Mouse (Mus musculus) layer of hippocampus, adult 9-10 months (tissue): ENCODE measurements around the gene Nr1i3.
A peak's percentile ranks its signal among the peaks of the same experiment; 100 is the strongest.

Experiments used
- DNase-seq: peaks from one replicate; pipeline ENCODE4 v3.0.0; 2022; ENCODE audit warnings: low spot score

Gene Nr1i3

GRCm38 (mm10) chr1:171252415-171252814 is 38.6 kb downstream of the Nr1i3 start:
- DNase-seq: no peak

- DNase-seq: no peak
Observed at GRCm38 (mm10) chr1:171256095-171256818, 42.5 kb downstream of the Nr1i3 start.

GRCm38 (mm10) chr1:171256937-171257548 is 43.3 kb downstream of the Nr1i3 start:
- DNase-seq: no peak

DNA sequence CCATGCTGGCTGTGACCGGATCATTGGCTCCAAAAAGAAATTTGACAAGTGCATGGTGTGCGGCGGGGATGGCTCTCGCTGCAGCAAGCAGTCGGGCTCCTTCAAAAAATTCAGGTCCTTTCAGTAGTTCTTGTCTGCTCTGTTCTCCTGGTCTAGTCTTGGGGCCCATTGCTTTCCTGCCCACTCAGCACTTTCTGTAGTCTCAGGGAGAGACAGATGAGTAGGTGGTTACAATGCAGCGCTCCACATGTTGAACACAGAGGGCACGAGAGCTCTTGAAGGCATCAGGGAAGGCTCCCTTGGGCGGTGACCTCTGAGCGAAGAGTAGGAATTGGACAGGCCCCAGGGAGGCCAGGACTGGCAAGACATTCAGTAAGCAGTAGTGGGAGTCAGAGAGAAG is 44.0 kb downstream of the Nr1i3 start:
- DNase-seq: no peak

- DNase-seq: no peak
Observed at GRCm38 (mm10) chr1:171258921-171259320, 45.2 kb downstream of the Nr1i3 start.

DNA sequence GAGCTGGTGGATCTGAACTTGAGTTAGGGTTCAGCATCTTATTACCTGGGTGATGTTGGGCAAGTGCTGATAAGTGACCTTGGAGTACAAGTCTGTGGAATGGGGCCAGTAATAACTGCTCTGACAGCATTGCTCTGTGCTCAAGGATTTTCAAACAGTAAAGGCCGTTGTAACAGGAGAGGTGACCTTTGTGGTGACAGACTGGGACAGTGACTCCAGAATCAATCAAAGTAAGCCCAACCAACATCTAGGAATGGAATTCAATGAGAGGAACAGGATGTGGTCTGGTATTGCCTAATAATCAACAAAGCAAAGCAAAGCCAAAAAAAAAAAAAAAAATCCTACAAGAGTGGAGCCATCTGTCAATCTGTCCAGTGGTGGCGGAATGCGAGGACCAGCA is 46.5 kb downstream of the Nr1i3 start:
- DNase-seq: no peak

- peak; percentile 90 for DNase-seq
Observed at GRCm38 (mm10) chr1:171262594-171263130, 48.9 kb downstream of the Nr1i3 start.

- no peak for DNase-seq
Observed at GRCm38 (mm10) chr1:171263185-171263611, 49.4 kb downstream of the Nr1i3 start.

DNA sequence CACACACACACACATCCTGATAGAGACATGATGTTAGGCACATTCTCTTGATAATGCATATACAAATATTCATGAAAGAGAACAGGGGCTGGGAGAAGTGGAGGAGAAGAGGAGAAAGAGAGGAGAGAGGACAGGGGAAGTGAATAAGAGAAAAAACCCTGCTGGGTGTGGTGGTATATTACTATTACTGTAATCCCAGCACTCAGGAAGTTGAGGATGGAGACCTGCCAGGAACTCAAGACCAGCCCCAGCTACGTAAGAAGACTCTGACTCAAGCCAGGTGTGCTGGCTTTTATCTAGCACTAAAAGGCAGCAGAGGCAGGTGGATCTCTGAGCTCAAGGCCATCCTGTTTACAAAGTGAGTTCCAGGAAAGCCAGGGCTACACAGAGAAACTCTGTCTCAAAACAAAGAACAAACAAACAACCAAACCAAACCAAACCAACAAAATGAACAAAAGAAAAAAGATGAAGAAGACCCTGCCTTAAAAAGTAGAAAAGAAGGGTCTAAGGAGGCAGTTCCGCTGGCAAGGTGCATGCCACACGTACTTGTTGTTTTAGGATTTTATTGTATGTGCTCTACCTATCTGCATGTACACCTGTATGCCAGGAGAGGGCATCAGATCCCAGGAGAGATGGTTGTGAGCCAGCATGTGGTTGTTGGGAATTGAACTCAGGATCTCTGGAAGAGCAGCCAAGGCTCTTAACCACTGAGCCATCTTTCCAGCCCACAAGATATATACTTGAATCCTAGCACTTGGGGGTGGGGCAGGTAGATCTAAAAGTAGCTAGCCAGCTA is 50.1 kb downstream of the Nr1i3 start:
- DNase-seq: no peak

GRCm38 (mm10) chr1:171265971-171266744 is 52.4 kb downstream of the Nr1i3 start:
- no peak for DNase-seq

GRCm38 (mm10) chr1:171268341-171268740 is 54.6 kb downstream of the Nr1i3 start:
- DNase-seq: no peak

- DNase-seq: peak; percentile 89
Observed at GRCm38 (mm10) chr1:171269848-171270572, 56.2 kb downstream of the Nr1i3 start, which contains the start of gene B4galt3. TSS of gene B4galt3 (plus strand) at chr1:171270328.
